Mouse (Mus musculus) megakaryocyte, adult 5-6 weeks (primary cell): ENCODE results near the gene Sit1. TPM values are rescaled to one million over a fixed set of nuclear protein-coding genes. Genes with fewer than 3 reads are reported as not detected.

Experiments used
- ATAC-seq: 2 replicates; pipeline ENCODE4 v1.8.0; 2016; ENCODE audit warnings: mild to moderate bottlenecking, inconsistent platforms; ENCODE audit not compliant: poor library complexity, severe bottlenecking
- total RNA-seq, 2 experiments: library from RNA; stranded (forward) in 1 of 2; stranded (reverse) in 1 of 2; fragments of 153-499, 151-499 nt in 1 of 2; fragments of 221-1000, 200-1000 nt in 1 of 2; gene quantifications; 2 replicates each; pipeline versions ENCODE4 v1.2.3 to v1.2.4; 2015 to 2017

The Sit1 gene
- not detected in 2 replicates for total RNA-seq (2015)
- 0.77 TPM in 1 of 2 replicates, not detected in the other for total RNA-seq (2017)

DNA sequence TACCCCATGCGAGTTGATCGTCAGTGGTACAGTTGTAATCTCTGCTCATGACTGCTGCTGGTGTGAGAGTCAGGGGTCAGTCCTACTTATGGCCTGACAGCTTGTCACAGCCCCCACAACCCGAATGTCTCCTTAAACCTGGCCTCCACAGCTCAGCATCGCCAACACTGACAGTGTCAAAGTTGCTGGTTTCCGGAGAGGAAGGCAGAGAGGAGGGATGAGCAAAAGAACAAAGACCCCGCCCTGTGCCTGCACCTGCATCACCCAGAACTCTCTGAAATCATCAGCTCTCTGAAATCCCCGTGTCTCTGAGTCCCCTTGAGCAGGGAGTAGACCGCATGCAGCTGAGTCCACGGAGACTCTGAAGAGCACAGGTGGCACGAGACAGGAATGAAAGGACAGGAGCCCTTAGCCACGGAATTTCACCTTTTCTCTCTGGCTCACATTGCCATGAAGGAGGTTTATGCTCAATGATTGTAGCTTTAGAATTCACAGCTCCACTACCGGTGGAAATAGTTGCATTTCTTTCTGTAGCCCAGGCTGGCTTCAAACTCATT, at the start of gene Sit1:
TSS of gene Sit1 (minus strand) at position 200 of the 557 bp plus-strand sequence.
- no peak for ATAC-seq

- no peak for ATAC-seq
Observed at GRCm38 (mm10) chr4:43533270-43533669, 49.7 kb upstream of the Sit1 start.

DNA sequence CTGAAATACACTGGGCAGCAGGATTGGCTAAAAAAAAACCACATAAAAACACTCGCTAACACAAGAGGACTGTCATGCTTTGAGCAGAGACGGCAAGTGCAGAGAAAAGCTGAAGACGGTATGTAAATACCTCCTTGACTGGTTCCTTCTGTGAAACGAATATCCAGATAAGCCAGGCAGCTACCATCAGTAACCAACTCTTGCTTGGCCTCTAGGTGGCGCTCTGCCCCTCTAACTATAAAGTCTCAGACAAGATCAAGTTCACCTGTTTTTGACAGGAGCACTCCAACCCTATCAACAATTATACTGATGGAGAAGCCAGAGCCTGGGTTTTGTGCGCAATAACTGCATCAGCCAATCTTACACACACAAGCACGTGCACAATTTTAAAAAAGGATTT, 47.0 kb upstream of the Sit1 start:
- ATAC-seq: peak; percentile 62

GRCm38 (mm10) chr4:43530081-43530501, 46.6 kb upstream of the Sit1 start:
- ATAC-seq: no peak

- ATAC-seq: no peak
Observed at GRCm38 (mm10) chr4:43528487-43528886, 45.0 kb upstream of the Sit1 start.

DNA sequence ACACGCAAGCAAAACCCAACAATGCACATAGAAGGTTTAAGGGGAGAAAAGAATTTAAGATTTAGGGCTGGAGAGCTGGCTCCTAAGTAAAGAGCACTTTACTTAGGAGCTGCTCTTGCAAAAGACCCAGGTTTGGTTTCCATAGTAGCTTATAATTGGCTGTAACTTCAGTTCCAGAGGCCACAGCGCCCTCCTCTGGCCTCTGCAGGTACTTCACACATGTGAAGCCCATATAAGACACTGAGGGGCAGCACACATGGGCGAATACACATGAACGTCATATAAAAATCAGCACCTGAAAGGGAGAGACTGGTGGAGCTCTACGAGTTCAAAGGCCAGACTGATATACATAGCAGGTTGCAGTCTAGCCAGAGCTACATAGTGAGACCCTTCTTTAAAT, 44.3 kb upstream of the Sit1 start:
- peak; percentile 33; the same call in 1 of the 2 replicates for ATAC-seq

DNA sequence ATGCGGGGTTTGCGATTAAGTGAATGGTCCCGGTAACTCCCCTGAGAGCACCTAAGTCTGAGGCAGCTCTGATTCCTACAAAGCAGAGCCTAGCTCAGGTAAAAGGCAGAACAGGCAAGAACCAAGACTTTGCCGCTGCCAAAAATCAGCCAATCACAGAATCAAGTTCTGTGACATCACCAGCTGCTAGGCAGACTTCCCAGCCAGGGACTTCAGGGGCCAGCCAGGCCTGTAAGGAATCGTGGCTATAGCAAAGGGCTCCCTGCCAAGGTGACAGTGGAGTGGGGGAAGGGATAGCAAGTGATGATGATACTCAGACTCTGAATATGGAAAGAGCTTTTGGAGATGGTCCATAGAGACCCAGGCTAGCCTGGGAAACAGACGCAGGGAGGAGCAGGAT, 36.4 kb upstream of the Sit1 start:
- ATAC-seq: peak; percentile 69

GRCm38 (mm10) chr4:43519551-43519950, 36.0 kb upstream of the Sit1 start:
- no peak for ATAC-seq

- peak; percentile 36 for ATAC-seq
Observed at GRCm38 (mm10) chr4:43515764-43516708, 32.5 kb upstream of the Sit1 start.

GRCm38 (mm10) chr4:43513791-43514190, 30.3 kb upstream of the Sit1 start:
- ATAC-seq: no peak

GRCm38 (mm10) chr4:43513300-43513699, 29.8 kb upstream of the Sit1 start:
- no peak for ATAC-seq

DNA sequence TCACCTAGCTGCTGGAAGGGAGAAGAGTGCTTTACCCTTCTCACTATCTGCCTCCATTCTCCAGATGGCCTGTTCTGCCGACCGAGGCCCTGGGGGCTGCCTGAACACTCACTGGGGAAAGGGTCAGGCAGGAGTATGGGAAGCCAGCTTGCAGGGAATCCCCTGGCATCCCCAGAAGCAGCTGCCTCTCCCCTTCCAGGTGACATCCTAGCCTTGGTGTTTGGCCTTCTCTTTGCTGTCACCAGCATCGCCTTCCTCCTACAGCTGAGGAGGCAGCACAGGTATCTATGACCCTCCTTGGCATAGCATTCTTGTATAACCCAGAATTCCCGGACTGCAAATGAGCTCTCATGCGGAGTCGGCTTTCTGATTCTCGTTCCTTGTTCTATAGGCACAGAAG, 29.1 kb upstream of the Sit1 start:
- no peak for ATAC-seq

GRCm38 (mm10) chr4:43511675-43512454, 28.3 kb upstream of the Sit1 start:
- ATAC-seq: no peak

DNA sequence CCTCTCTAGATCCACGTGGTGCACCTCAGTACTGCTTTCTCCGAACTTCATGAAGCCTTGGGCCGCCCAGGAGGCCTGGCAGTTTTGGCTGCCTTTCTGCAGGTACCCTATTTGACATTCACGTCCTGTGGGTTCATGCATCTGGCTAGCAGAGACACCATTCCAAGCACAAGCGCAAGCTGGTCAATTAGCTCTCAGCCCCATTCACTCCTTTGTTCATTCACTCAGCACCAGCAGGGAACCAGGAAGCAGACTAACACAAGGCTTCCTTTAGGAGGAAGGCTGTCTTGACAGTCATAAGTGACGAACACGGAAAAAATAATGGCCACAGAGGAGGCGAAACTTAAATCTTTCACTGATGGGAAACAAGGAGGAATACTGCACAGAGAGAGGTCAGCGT, 25.6 kb upstream of the Sit1 start:
- ATAC-seq: peak; percentile 22

GRCm38 (mm10) chr4:43508666-43508997, 25.1 kb upstream of the Sit1 start:
- ATAC-seq: peak; percentile 95

GRCm38 (mm10) chr4:43507938-43508665, 24.6 kb upstream of the Sit1 start:
- ATAC-seq: no peak

GRCm38 (mm10) chr4:43506536-43507185, 23.1 kb upstream of the Sit1 start, which contains the start of gene Car9:
TSS of gene Car9 (plus strand) at chr4:43506966.
- ATAC-seq: no peak

DNA sequence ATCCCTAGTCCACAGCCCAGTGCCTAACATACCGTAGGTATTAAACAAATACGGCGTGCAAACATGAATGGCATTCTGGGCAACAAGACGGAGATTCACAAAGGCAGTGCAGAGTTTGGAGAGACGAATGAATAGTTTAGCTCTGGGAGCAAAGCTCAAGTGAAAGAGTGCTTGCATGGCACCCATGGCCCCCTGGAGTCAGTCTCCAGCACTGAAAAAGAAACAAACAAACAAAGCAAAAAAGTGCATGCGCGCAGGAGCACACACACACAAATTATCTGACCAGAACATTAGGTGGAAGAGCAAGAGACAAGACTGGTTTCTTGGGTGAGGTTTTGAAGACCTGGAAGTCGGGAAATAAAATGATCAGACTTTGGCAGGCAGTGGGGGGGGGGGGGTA, 22.5 kb upstream of the Sit1 start:
- ATAC-seq: no peak

- no peak for ATAC-seq
Observed at GRCm38 (mm10) chr4:43504269-43504668, 20.7 kb upstream of the Sit1 start.

- no peak for ATAC-seq
Observed at GRCm38 (mm10) chr4:43503506-43503905, 20.0 kb upstream of the Sit1 start.
